Mouse (Mus musculus) liver, embryonic 12.5 days (tissue): ENCODE data around the gene Zfhx3. TPM values are rescaled to one million over a fixed set of nuclear protein-coding genes. Genes with fewer than 3 reads are reported as not detected.
A peak's percentile ranks its signal among the peaks of the same experiment; 100 is the strongest.

Experiments
- ATAC-seq: fragments of 200-750 bp; cut with Nextera tagmentation; 2 replicates; pipeline ENCODE4 v1.8.0; 2017; ENCODE audit warnings: moderate number of reproducible peaks, mild to moderate bottlenecking, moderate library complexity
- H3K27ac ChIP-seq: fragments of 300-500 bp; sonication (generic); 2 replicates; pipeline ENCODE4 v1.5.1; 2016; ENCODE audit warnings: mild to moderate bottlenecking
- H3K27me3 ChIP-seq: fragments of 300-500 bp; sonication (generic); replicated peaks from 2 replicates; pipeline ENCODE4 v1.6.1; 2016; ENCODE audit warnings: mild to moderate bottlenecking, moderate library complexity
- H3K36me3 ChIP-seq: fragments of 300-500 bp; sonication (generic); 2 replicates; pipeline ENCODE4 v1.6.1; 2016; ENCODE audit warnings: mild to moderate bottlenecking, moderate library complexity
- H3K4me1 ChIP-seq: fragments of 300-500 bp; sonication (generic); 2 replicates; pipeline ENCODE4 v1.6.1; 2016
- H3K4me2 ChIP-seq: fragments of 300-500 bp; sonication (generic); 2 replicates; pipeline ENCODE4 v1.6.1; 2016; ENCODE audit warnings: mild to moderate bottlenecking, moderate library complexity
- H3K4me3 ChIP-seq: fragments of 300-500 bp; sonication (generic); 2 replicates; pipeline ENCODE4 v1.5.1; 2016; ENCODE audit warnings: mild to moderate bottlenecking, moderate library complexity
- H3K9ac ChIP-seq: fragments of 300-500 bp; sonication (generic); 2 replicates; pipeline ENCODE4 v1.6.1; 2016; ENCODE audit warnings: mild to moderate bottlenecking, moderate library complexity
- H3K9me3 ChIP-seq: fragments of 300-500 bp; sonication (generic); replicated peaks from 2 replicates; pipeline ENCODE4 v1.6.1; 2016; ENCODE audit warnings: mild to moderate bottlenecking, moderate library complexity
- WGBS: fragments of 180-500 bp; shearing (Covaris S2); methylation state at CpG from one replicate; pipeline ENCODE4 v1.1.7; 2016; ENCODE audit not compliant: insufficient replicate concordance; 5-methylcytosine and 5-hydroxymethylcytosine counted together
- polyA plus RNA-seq: library from polyadenylated mRNA; unstranded; fragments of >200 nt; fragmentation: Nextera tagmentation; extraction: Ambion mirVana; gene quantifications from 2 replicates; pipeline ENCODE4 v1.2.1, GENCODE M21; 2016

Gene Zfhx3
- polyA plus RNA-seq, 1 experiment from 2014 or later: 2.4 TPM

- ATAC-seq: no peak
- Histone ChIP-seq H3K4me3 (no peak overlapping the region), H3K4me1 (peaks cover 12% of the 10 kb centered on the region), H3K27ac (no peak overlapping the region), H3K4me2 (no peak overlapping the region), H3K9ac (no peak overlapping the region), H3K36me3 (no peaks in the 10 kb centered on the region), H3K9me3 (no peaks in the 10 kb centered on the region), H3K27me3 (no peaks in the 10 kb centered on the region)
- WGBS: 79% methylated on average over 12 of the region's 12 CpGs
Measured at GRCm38 (mm10) chr8:108885861-108886260, 943.4 kb downstream of the Zfhx3 start.

DNA sequence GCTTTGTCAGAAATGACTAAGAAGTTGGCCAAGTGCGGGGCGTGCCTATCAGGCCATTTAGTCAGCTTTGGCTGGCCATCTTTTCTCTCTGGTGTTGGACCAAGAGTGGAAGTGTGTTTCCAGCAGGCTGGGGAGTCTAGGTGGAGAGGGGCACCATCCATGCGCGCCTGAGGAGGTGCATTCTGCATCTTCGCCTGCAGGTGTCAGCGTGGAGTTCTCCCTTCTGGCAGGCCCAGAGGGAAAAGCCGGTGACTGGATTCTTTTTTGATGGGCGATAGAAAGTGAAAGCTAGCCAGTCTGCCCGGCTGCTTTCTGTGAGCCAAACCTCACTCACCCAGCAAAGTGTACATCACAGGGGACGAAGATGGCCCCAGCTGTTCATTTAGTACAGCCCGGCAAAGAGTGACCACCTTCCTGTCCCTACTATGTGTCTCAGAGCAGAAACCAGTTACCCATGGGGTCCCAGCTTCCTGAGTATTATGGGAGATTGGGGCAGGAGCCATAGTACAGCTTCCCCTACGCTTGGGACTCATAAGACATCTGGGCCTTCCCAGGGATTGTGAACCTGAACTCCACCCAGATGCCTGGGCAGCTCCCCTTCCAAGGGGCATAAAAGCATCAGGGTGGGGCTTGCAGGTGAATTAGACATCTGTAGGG, 944.3 kb downstream of the Zfhx3 start:
- Histone ChIP-seq H3K9ac (no peak overlapping the region), H3K4me1 (peaks cover 12% of the 10 kb centered on the region), H3K27ac (no peak overlapping the region), H3K36me3 (no peaks in the 10 kb centered on the region), H3K4me3 (peak overlapping the region; percentile 34), H3K4me2 (peak overlapping the region; percentile 60), H3K9me3 (no peaks in the 10 kb centered on the region), H3K27me3 (no peaks in the 10 kb centered on the region)
- WGBS: 13% methylated on average over 12 of the region's 12 CpGs
- peak; percentile 59; the same call in 1 of the 2 replicates for ATAC-seq

GRCm38 (mm10) chr8:108887256-108887615, 944.8 kb downstream of the Zfhx3 start:
- Histone ChIP-seq H3K4me2 (peak overlapping the region; percentile 60), H3K4me3 (no peak overlapping the region), H3K9me3 (no peaks in the 10 kb centered on the region), H3K27ac (no peak overlapping the region), H3K4me1 (peaks cover 12% of the 10 kb centered on the region), H3K36me3 (no peaks in the 10 kb centered on the region), H3K9ac (no peak overlapping the region), H3K27me3 (no peaks in the 10 kb centered on the region)
- WGBS: 66% methylated on average over 14 of the region's 14 CpGs
- no peak for ATAC-seq

DNA sequence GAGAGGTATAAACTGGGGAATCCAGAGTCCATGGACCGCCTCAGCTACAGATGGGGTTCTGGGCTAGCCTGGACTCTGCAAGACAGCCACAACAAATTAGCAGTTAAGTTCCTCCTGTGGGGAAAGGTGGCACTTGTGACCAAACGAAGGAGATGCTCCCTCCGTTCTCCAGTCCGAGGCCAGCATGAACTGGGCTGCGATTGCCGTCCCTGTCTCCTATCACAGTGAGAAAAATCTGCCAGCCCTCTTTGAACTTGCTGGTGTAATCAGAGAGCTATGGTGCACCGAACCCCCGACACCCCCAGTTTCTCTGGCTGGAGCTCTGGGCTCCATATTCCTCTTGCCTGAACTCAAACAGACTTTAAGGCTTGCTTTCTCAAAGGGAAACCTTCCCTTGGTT, 945.4 kb downstream of the Zfhx3 start:
- Histone ChIP-seq H3K4me2 (no peak overlapping the region), H3K9me3 (no peaks in the 10 kb centered on the region), H3K4me3 (no peak overlapping the region), H3K27me3 (no peaks in the 10 kb centered on the region), H3K36me3 (no peaks in the 10 kb centered on the region), H3K4me1 (peaks cover 8% of the 10 kb centered on the region), H3K27ac (no peak overlapping the region), H3K9ac (no peak overlapping the region)
- no peak for ATAC-seq
- WGBS: 72% methylated on average over 8 of the region's 8 CpGs

GRCm38 (mm10) chr8:108888924-108889323, 946.5 kb downstream of the Zfhx3 start:
- no peak overlapping the region for H3K27ac ChIP-seq
- H3K9ac ChIP-seq: no peak overlapping the region
- peaks cover 8% of the 10 kb centered on the region for H3K4me1 ChIP-seq
- no peak for ATAC-seq
- 60% methylated on average over 4 of the region's 4 CpGs for WGBS
- no peak overlapping the region for H3K4me3 ChIP-seq
- no peaks in the 10 kb centered on the region for H3K36me3 ChIP-seq
- H3K4me2 ChIP-seq: no peak overlapping the region
- no peaks in the 10 kb centered on the region for H3K9me3 ChIP-seq
- no peaks in the 10 kb centered on the region for H3K27me3 ChIP-seq

GRCm38 (mm10) chr8:108889406-108889805, 947.0 kb downstream of the Zfhx3 start:
- Histone ChIP-seq H3K4me3 (no peak overlapping the region), H3K4me2 (no peak overlapping the region), H3K4me1 (peaks cover 8% of the 10 kb centered on the region), H3K36me3 (no peaks in the 10 kb centered on the region), H3K27ac (no peak overlapping the region), H3K27me3 (no peaks in the 10 kb centered on the region), H3K9ac (no peak overlapping the region), H3K9me3 (no peaks in the 10 kb centered on the region)
- 74% methylated on average over 5 of the region's 5 CpGs for WGBS
- no peak for ATAC-seq

- no peak for ATAC-seq
- WGBS: 34% methylated on average over 10 of the region's 10 CpGs
- no peaks in the 10 kb centered on the region for H3K9me3 ChIP-seq
- H3K4me3 ChIP-seq: no peak overlapping the region
- no peaks in the 10 kb centered on the region for H3K27me3 ChIP-seq
- peaks cover 15% of the 10 kb centered on the region for H3K4me1 ChIP-seq
- no peak overlapping the region for H3K27ac ChIP-seq
- H3K4me2 ChIP-seq: no peak overlapping the region
- no peaks in the 10 kb centered on the region for H3K36me3 ChIP-seq
- no peak overlapping the region for H3K9ac ChIP-seq
Measured at GRCm38 (mm10) chr8:108894287-108894686, 951.8 kb downstream of the Zfhx3 start.

DNA sequence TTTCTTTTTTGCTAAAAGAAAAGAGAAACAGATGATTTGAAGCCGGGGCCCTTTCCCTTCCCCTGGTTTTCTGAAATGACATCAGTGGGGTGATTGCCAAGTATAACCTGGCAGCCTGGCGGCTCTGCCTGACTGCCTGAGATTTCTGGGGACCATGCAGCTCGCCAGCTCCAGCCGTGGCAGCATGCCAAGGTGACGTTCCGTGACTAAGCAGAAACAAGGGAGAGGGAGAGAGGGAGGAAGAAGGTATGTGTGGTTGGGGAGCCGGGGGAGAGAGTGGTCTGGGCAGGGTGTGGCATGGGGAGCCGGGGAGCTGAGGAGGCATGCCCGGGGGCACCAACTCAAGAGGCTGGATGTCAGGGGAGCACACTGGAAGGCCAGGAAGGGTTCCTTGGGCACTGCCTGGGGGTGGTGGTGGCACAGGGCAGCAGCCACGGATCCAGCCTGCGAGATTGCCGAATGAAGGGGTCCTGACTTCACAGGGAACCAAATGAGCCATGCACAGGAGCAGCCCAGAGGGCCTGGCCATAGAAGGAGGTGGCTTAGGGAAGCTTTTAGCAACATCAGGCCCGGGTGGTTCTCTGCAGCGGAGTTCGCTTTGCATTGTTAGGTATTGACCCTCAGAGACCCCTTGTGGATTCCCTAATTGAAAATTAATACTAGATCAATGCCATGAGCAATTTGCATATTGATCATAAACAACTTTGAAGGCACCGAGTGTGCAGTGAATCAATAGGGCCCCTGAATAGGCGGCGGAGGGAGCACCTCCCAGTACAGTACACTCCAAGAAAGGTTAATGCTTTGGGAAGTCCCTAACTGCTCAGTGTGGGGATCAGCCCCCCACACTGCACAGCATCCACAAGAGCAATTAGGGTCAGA, 954.3 kb downstream of the Zfhx3 start:
- H3K9me3 ChIP-seq: no peaks in the 10 kb centered on the region
- peaks cover 19% of the 10 kb centered on the region for H3K4me1 ChIP-seq
- ATAC-seq: no peak
- H3K36me3 ChIP-seq: no peaks in the 10 kb centered on the region
- WGBS: 66% methylated on average over 18 of the region's 18 CpGs
- H3K27ac ChIP-seq: no peak overlapping the region
- H3K4me3 ChIP-seq: no peak overlapping the region
- H3K9ac ChIP-seq: no peak overlapping the region
- no peak overlapping the region for H3K4me2 ChIP-seq
- H3K27me3 ChIP-seq: no peaks in the 10 kb centered on the region

GRCm38 (mm10) chr8:108897347-108898100, 955.1 kb downstream of the Zfhx3 start:
- Histone ChIP-seq H3K4me1 (peaks cover 19% of the 10 kb centered on the region), H3K27me3 (no peaks in the 10 kb centered on the region), H3K4me3 (no peak overlapping the region), H3K27ac (no peak overlapping the region), H3K36me3 (no peaks in the 10 kb centered on the region), H3K9me3 (no peaks in the 10 kb centered on the region), H3K4me2 (no peak overlapping the region), H3K9ac (no peak overlapping the region)
- 49% methylated on average over 7 of the region's 7 CpGs for WGBS
- ATAC-seq: no peak

GRCm38 (mm10) chr8:108899251-108899771, 956.9 kb downstream of the Zfhx3 start:
- no peak overlapping the region for H3K9ac ChIP-seq
- H3K27ac ChIP-seq: no peak overlapping the region
- WGBS: 65% methylated on average over 14 of the region's 14 CpGs
- no peak for ATAC-seq
- no peak overlapping the region for H3K4me3 ChIP-seq
- no peaks in the 10 kb centered on the region for H3K27me3 ChIP-seq
- H3K4me2 ChIP-seq: no peak overlapping the region
- no peaks in the 10 kb centered on the region for H3K36me3 ChIP-seq
- H3K9me3 ChIP-seq: no peaks in the 10 kb centered on the region
- peaks cover 19% of the 10 kb centered on the region for H3K4me1 ChIP-seq

DNA sequence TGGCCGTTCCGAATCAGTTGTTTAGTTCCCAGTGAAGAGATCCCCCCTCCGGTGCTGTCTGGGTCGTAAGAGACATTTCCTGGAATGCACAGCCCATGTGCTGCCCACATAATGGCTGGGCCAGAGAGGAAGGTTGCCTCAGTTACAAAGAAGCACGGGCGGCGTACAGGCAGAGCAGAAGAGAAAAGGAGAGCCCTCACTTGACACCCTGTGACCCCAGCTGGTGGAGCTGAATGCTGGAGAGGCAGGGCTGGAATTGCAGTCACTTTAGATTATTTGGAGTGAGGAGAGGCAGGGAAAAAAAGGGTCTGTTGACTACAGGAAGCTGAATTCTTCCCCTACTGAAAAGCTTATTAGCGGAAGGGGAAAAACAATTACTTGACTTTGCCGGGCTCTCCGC, 958.1 kb downstream of the Zfhx3 start:
- no peaks in the 10 kb centered on the region for H3K9me3 ChIP-seq
- H3K4me1 ChIP-seq: peaks cover 19% of the 10 kb centered on the region
- H3K27ac ChIP-seq: 0 out of 2 replicates have a peak overlapping the region, but pooled peaks have one; percentile 38
- WGBS: 69% methylated on average over 10 of the region's 10 CpGs
- H3K36me3 ChIP-seq: no peaks in the 10 kb centered on the region
- H3K4me2 ChIP-seq: no peak overlapping the region
- ATAC-seq: no peak
- H3K4me3 ChIP-seq: no peak overlapping the region
- no peaks in the 10 kb centered on the region for H3K27me3 ChIP-seq
- H3K9ac ChIP-seq: no peak overlapping the region

DNA sequence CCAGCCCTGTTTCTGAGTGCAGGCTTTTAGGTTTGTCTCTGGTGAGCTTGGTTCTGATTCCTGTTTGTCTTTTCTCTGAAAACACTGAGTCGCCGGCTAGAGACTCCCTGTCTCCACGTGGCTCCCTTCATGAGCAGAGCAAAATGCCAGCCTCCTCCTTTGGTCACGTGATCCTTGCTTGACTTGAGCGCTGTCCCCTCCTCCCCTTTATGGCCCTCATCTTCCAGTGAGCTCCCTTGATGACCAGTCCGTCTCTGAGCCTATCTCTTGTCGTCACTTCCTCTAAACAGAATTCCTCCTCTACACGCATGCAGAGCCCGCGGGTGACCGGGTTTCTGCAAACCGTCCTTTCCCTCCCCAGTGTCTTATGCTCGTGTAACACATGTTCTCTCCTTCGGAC, 958.8 kb downstream of the Zfhx3 start:
- H3K9ac ChIP-seq: no peak overlapping the region
- no peak for ATAC-seq
- H3K4me2 ChIP-seq: no peak overlapping the region
- 0 out of 2 replicates have a peak overlapping the region, but pooled peaks have one; percentile 38 for H3K27ac ChIP-seq
- H3K27me3 ChIP-seq: no peaks in the 10 kb centered on the region
- H3K9me3 ChIP-seq: no peaks in the 10 kb centered on the region
- peaks cover 19% of the 10 kb centered on the region for H3K4me1 ChIP-seq
- H3K36me3 ChIP-seq: no peaks in the 10 kb centered on the region
- H3K4me3 ChIP-seq: no peak overlapping the region
- 56% methylated on average over 14 of the region's 14 CpGs for WGBS
